Mouse (Mus musculus) neutrophil, adult 5-6 weeks (primary cell): ENCODE measurements around the gene Oard1. TPM values are rescaled to one million over a fixed set of nuclear protein-coding genes. Genes with fewer than 3 reads are reported as not detected.

Experiments
- ATAC-seq: fragments of 151-379, 151-347 bp; 2 replicates; pipeline ENCODE4 v1.8.0; 2017; ENCODE audit warnings: mild to moderate bottlenecking, moderate TSS enrichment; ENCODE audit not compliant: insufficient number of reproducible peaks, poor library complexity, low FRiP score, severe bottlenecking; ENCODE audit errors: extremely low read depth
- total RNA-seq: library from RNA; stranded (forward); fragments of 200-1000 nt; gene quantifications from 2 replicates; pipeline ENCODE4 v1.2.3, GENCODE M21; 2017

Oard1 gene
- total RNA-seq, 1 experiment from 2014 or later = 97.1 TPM

- no peak for ATAC-seq
Measured at GRCm38 (mm10) chr17:48407154-48407553, 2.7 kb upstream of the Oard1 start.

DNA sequence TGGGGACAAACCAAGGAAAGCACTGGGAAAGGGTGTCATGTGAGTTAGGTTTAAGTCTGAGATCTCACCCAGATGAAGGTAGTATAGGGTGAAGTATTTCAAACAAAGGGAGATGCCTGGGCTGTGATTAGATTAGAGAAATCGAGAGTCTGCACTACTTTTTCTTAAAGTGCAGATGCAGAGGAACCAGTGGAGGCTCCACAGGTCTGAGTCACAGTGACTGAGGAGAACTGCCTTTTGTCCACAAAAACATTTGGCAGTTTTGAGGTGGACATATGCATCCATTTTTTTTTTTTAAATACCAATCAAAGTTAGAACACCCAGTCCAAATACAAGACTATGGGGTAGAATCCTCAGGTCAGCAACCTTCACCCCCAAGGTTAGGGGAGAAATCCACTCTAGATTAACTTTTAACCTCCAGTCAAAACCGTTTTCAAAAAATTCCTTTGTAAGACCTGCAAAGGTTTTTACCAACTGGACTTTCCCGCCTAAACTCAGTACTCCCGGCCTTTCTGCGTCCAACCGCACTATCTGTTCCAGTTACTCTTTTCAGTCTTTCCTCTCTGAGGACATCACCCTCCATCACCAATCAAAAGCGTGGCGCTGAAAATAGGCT is 1.8 kb upstream of the Oard1 start:
- ATAC-seq = no peak

DNA sequence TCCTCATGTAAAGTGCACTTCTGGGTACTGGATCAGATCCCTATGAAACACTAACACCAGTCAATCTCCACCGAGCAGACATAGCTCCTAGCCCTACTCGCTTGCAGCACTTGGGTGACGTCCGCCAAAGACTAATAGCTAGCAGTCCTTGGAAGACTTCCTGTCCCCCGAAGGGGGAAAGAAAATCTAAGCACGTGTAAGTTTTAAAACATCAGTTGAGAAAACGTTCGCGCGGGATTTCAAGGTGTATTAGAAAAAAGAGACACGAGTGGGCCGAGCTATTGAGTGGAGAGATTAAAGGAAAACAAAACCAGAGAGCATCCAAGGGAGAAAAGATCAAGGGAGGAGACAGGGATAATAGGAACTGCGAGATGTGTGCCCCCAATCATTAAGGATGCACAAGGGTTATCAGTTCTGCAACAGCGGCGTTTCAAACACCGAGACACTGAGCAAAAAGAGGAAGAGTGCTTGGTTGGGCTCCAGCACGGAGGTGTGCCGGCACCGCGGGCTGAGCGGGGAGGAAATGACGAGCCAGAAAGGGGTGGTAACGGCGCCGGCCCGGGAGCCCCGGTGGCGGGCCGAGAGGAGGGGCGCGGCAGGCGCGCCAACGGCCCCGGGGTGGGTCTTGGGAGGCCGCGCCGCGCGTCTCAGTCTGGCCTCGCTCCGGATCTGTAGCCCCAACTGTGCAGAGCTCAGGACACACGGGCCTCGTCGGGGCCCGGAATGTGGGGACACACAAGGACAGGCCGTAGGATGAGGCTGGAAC is 1.1 kb upstream of the Oard1 start:
- peak; percentile 52 for ATAC-seq

DNA sequence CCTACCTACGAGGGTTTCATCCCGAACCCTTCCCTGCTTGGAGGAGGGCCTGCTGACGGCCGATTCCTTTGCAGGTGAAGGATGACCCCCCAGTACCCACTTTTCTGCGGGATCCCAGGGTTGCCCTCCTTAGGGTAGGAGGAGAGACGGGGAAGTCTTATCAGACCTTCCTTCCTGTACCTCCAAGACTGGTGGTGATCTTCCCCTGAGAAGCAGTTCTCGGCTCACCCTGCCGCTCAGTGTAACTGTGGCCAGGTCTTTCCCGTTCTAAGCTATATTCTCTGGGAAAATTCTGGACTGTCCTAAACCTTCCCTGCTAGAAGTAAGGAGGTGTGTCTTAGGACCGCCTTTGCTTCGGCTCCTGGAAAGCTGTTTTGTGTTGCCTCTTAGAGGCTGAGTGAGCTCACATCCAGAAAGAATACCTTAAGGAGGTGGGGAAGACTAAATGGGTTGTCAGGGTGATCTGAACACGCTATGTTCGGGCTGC is 528 bp downstream of the Oard1 start:
- no peak for ATAC-seq

DNA sequence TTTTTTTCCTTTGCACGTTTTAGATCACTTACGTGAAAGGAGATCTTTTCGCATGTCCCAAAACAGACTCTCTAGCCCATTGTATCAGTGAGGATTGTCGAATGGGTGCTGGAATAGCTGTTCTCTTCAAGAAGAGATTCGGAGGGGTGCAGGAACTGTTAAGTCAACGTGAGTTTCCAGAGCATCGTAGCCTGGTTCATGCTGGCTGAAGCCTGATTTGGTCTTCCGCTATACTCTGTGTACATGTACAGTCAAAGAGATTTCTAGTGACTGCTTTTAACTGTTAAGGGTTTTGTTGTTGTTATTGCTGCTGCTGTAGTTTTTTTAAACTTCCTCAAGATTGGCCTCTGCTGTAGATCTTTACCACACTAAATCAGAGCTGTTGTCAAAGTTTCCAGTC is 1.4 kb downstream of the Oard1 start:
- no peak for ATAC-seq

GRCm38 (mm10) chr17:48416011-48416410 is 6.2 kb downstream of the Oard1 start:
- ATAC-seq = no peak

DNA sequence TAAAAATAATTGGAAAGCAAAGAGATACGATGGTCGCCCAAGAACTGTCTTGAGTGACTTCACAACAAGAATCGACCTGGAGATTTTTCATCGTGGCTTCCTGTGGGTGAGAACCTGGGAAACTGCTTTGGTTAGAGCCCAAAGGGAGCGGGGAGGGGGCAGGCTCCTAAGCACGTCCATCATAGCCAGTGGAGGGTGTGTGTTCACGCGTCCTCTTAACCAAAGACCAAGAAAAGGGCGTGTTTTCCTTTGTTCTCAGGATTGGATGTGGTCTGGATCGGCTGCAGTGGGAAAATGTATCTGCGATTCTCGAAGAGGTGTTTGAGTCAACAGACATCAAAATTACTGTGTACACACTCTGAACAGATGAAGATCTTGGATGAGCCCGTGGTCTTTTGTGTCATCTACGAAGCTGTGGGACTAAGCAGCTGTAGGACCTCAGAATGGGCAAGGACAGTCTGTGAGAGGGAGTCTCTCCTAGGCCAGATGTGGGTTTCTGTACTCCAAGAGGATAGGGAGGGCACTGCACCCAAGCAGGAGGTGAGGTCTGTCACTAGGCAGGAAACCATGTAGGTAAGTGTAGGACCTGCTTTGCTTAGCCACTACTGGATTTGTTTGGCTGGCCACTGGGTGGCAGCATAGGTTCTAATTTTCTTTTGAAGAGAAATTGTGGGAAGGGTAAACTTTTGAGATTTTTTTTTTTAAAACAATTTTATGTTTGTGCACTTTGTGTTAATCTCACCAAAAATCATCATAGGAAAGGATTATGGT is 6.8 kb downstream of the Oard1 start:
- ATAC-seq = peak; percentile 78; the same call in 1 of the 2 replicates

DNA sequence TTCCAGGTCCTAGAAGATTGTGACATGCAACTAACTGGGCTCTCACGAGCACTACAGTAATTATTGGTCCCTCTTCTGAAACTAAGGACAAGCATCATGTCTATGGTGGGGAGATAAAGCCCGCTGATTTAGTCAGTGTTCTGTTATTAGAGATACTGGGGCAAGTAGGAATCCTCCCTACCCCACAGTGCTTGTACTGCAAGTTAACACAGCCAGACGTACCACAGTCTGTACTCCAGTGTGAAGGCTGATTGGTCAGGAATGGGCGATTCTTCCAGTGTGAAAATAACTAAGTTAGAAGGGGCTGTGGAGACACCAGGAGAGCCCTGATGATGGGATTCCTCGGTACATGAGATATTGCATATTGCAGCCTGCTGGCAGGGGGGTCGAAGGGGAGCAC is 7.7 kb downstream of the Oard1 start:
- ATAC-seq = no peak

- ATAC-seq = no peak
Measured at GRCm38 (mm10) chr17:48418174-48418573, 8.4 kb downstream of the Oard1 start.

- no peak for ATAC-seq
Measured at GRCm38 (mm10) chr17:48418781-48419180, 9.0 kb downstream of the Oard1 start.

- ATAC-seq = no peak
Measured at GRCm38 (mm10) chr17:48419571-48419970, 9.8 kb downstream of the Oard1 start.

DNA sequence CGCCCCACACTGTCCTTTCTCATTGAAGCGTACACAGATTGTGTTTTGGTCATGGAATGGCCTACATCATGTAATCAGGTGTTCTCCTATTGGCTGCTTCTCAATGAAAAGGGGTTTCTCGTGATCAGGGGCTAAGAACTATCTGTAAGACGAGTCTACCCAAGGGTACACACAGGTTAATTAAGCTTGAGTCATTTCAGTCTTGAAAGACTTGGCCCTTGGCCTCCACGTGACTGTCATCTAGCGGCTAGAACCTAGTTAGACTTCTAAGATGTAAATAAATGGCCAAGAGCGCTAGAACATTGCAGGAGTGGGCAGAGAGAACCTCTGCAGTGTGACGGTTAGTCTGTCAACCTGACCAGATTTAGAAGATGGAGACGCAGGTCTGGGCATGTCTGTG is 14.4 kb downstream of the Oard1 start:
- no peak for ATAC-seq

- ATAC-seq = peak; percentile 37; the same call in 1 of the 2 replicates
Measured at GRCm38 (mm10) chr17:48425823-48426612, 16.2 kb downstream of the Oard1 start.

- ATAC-seq = peak; percentile 30; the same call in 1 of the 2 replicates
Measured at GRCm38 (mm10) chr17:48426991-48427750, 17.4 kb downstream of the Oard1 start.

DNA sequence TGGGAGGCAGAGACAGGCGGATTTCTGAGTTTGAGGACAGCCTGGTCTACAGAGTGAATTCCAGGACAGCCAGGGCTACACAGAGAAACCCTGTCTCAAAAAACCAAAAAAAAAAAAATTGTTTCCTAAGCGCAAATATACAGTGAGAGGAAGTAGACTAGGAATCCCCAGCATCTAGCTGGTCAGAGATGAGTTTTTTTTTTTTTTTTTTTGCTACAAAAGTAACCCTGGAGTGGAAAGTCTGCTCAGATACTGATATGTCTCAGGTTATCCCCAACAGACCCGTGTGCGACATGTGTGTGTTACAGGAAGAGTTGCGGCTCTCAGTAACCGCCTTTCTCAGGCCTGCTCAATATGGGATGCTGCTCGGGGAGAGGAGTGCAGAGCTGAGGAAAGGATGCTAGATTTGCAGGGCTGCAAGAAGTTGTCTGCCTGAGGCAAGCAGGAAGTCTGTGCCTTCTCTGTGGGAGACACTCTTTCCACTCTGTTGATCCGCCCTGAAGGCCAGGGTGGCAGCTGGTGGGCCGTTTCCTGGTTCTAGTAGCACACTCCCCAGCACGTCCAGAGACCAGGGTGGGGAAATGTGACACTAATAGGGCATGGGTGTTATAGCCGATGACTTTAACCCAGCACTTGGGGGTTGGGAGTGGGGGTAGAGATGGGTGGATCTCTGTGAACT is 18.2 kb downstream of the Oard1 start:
- peak; percentile 45 for ATAC-seq

DNA sequence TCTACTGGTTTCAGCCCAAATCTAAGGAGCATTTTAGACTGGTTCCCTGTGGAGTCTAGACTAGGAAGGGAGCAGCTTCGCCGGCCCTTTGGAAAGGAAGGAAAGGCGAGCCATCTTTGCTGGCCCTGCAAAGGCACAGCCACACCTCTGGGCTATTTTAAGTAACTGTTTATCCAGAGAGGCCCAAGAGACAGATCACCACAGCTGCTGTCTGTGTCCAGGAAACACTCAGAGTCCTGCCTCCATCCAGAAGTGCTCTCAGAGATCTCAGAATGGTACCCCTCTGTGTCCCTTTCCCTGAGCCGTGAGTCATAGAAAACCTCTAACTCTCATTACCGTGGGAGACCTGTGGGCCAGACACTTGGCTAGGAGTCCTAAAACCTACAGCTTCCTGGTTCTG is 20.6 kb downstream of the Oard1 start:
- no peak for ATAC-seq

- ATAC-seq = no peak
Measured at GRCm38 (mm10) chr17:48431054-48431453, 21.2 kb downstream of the Oard1 start.
